Mouse (Mus musculus): Measurements from ENCODE around the gene Prickle2. TPM values are rescaled to one million over a fixed set of nuclear protein-coding genes. Genes with fewer than 3 reads are reported as not detected.

Gene Prickle2
- polyA plus RNA-seq, 1 experiment from 2014 or later, result 5.0 TPM

DNA sequence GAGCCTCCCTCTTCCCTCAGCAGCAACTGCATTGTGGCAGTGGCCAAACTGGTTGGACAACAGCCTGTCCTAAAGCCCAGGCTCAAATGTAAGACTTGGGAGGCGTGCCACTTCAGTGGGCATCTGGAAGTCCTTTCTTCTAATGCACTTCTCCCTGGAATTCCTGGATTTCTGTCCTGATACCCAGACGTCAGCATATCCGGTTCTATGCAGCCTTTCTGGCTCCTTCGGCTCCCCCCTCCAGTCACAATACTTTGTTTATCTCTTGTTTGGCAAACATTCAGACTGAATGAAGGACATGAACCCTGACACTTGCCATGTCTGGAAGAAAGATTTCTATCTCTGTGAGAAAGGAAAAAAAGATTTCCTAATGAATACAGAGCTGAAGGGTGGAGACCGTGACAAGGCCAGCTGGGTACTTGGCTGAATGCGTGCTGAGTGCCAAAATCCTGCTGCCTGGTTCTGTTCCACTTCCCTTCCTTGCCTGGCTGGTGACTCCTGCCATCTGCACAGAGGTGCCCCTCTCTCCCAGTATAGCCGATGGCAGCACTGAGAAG is 241.1 kb downstream of the Prickle2 start:
- 71% methylated on average over 7 of the region's 7 CpGs for WGBS
- ATAC-seq (ENCODE audit: insufficient number of reproducible peaks, low FRiP score, low TSS enrichment, low read depth) (no peak), DNase-seq (ENCODE audit: low spot score) (no peak)
- Histone ChIP-seq H3K27me3 (ENCODE audit: control insufficient read depth, insufficient read depth, low read length) (no peaks in the 10 kb centered on the region), H3K4me3 (ENCODE audit: low read depth, low read length) (no peak overlapping the region), H3K4me2 (ENCODE audit: low read depth, severe bottlenecking) (no peak overlapping the region), H3K27ac (replicated peaks; ENCODE audit: low read depth, low read length) (no peak overlapping the region), H3K9ac (ENCODE audit: low read length) (no peak overlapping the region), H3K36me3 (ENCODE audit: control insufficient read depth, insufficient read depth, low read length) (no peaks in the 10 kb centered on the region), H3K4me1 (ENCODE audit: control insufficient read depth, insufficient read depth, low read length) (no peaks in the 10 kb centered on the region), H3K9me3 (ENCODE audit: control insufficient read depth, low read length) (no peaks in the 10 kb centered on the region)

DNA sequence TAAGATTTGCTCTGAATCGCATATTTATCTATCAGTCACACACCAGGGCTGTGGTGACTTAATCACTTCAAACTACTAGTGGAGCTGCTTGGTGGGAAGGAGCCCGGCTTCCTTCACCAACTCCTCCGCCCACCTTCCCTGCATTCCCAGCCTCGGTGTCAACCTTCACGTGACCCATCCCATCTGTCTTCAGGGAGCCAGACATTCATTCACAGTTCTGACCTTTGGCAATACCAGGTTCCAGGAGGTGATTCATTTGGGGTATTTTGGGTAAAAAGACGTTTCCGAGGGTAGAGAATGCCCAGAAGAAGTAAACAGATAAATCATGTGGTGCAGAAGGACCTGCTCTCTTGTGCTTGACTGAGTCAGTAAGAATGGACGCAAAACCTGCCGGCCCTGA is 242.2 kb downstream of the Prickle2 start:
- 44% methylated on average over 9 of the region's 9 CpGs for WGBS
- H3K4me3 ChIP-seq (ENCODE audit: low read depth, low read length), result no peak overlapping the region
- no peak overlapping the region for H3K9ac ChIP-seq (ENCODE audit: low read length)
- H3K4me2 ChIP-seq (ENCODE audit: low read depth, severe bottlenecking), result no peak overlapping the region
- no peak for DNase-seq (ENCODE audit: low spot score)
- no peaks in the 10 kb centered on the region for H3K36me3 ChIP-seq (ENCODE audit: control insufficient read depth, insufficient read depth, low read length)
- H3K9me3 ChIP-seq (ENCODE audit: control insufficient read depth, low read length), result no peaks in the 10 kb centered on the region
- no peaks in the 10 kb centered on the region for H3K27me3 ChIP-seq (ENCODE audit: control insufficient read depth, insufficient read depth, low read length)
- H3K27ac ChIP-seq (replicated peaks; ENCODE audit: low read depth, low read length), result no peak overlapping the region
- H3K4me1 ChIP-seq (ENCODE audit: control insufficient read depth, insufficient read depth, low read length), result no peaks in the 10 kb centered on the region
- ATAC-seq (ENCODE audit: insufficient number of reproducible peaks, low FRiP score, low TSS enrichment, low read depth), result no peak

DNA sequence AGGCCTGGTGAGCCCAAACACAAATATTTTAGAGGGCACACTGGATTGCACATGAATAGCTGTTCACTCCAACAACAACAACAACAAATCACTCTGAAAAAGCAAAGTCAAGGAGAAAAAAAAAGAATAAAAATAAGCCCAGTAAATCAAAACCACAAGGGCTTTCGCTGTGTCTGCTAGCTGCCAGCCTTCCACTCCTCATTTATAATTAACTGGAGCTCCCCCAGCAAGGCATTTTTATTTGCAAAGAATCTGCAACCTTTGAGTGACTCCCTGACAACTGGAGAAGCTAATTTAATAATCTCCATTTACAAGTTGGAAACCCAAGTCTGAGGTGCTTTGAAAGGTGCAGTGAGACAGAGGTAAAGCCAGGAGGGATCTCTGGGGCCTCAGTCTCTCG is 245.2 kb downstream of the Prickle2 start:
- DNase-seq (ENCODE audit: low spot score), result no peak
- Histone ChIP-seq H3K36me3 (ENCODE audit: control insufficient read depth, insufficient read depth, low read length) (no peaks in the 10 kb centered on the region), H3K4me1 (ENCODE audit: control insufficient read depth, insufficient read depth, low read length) (no peaks in the 10 kb centered on the region), H3K27me3 (ENCODE audit: control insufficient read depth, insufficient read depth, low read length) (no peaks in the 10 kb centered on the region), H3K4me3 (ENCODE audit: low read depth, low read length) (no peak overlapping the region), H3K4me2 (ENCODE audit: low read depth, severe bottlenecking) (no peak overlapping the region), H3K9me3 (ENCODE audit: control insufficient read depth, low read length) (no peaks in the 10 kb centered on the region), H3K27ac (replicated peaks; ENCODE audit: low read depth, low read length) (no peak overlapping the region), H3K9ac (ENCODE audit: low read length) (no peak overlapping the region)
- 59% methylated on average over 2 of the region's 2 CpGs for WGBS
- no peak for ATAC-seq (ENCODE audit: insufficient number of reproducible peaks, low FRiP score, low TSS enrichment, low read depth)

DNA sequence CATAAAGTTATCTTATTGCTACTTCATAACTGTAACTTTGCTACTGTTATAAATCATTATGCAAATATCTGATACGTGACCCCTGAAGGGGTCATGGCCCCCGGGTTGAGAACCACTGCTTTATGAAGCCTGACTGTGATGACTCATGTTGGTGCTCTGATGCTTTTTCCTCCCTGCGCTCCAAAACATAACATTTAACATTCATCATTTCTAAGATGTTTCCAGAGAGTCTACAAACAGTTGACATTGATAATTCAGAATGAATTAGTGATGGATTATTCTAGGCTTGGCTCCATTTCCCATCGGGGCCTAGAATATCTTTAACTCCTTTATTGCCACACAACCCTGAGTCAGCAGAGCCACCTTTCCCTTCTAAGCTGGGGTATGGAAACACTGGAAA is 247.9 kb downstream of the Prickle2 start:
- H3K27me3 ChIP-seq (ENCODE audit: control insufficient read depth, insufficient read depth, low read length), result no peaks in the 10 kb centered on the region
- H3K9ac ChIP-seq (ENCODE audit: low read length), result no peak overlapping the region
- H3K36me3 ChIP-seq (ENCODE audit: control insufficient read depth, insufficient read depth, low read length), result no peaks in the 10 kb centered on the region
- H3K4me1 ChIP-seq (ENCODE audit: control insufficient read depth, insufficient read depth, low read length), result no peaks in the 10 kb centered on the region
- H3K27ac ChIP-seq (replicated peaks; ENCODE audit: low read depth, low read length), result no peak overlapping the region
- H3K4me3 ChIP-seq (ENCODE audit: low read depth, low read length), result no peak overlapping the region
- WGBS, result 86% methylated on average over 4 of the region's 4 CpGs
- no peak overlapping the region for H3K4me2 ChIP-seq (ENCODE audit: low read depth, severe bottlenecking)
- DNase-seq (ENCODE audit: low spot score) (no peak), ATAC-seq (ENCODE audit: insufficient number of reproducible peaks, low FRiP score, low TSS enrichment, low read depth) (no peak)
- no peaks in the 10 kb centered on the region for H3K9me3 ChIP-seq (ENCODE audit: control insufficient read depth, low read length)

DNA sequence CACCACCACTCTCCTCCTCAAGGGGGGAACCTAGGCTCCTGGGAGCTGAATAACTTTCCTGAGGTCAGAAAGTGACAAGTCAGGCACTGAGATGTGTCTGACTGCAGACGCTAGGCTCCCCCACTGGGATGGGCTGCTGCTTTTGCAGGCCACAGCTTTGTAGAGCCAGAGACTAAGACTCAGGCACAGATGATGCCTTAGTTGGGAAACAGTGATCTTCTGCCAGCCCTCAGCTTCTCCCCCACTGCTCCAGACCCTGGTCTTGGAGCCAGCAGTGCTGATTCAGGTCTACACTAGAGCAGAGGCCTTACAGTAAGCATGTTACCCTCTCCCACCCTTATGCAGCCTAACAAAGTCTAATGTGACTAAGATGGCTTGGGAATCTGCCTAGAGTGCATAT is 254.5 kb downstream of the Prickle2 start:
- Histone ChIP-seq H3K9ac (ENCODE audit: low read length) (no peak overlapping the region), H3K27me3 (ENCODE audit: control insufficient read depth, insufficient read depth, low read length) (no peaks in the 10 kb centered on the region), H3K27ac (replicated peaks; ENCODE audit: low read depth, low read length) (no peak overlapping the region), H3K36me3 (ENCODE audit: control insufficient read depth, insufficient read depth, low read length) (no peaks in the 10 kb centered on the region), H3K4me2 (ENCODE audit: low read depth, severe bottlenecking) (no peak overlapping the region), H3K4me3 (ENCODE audit: low read depth, low read length) (no peak overlapping the region), H3K4me1 (ENCODE audit: control insufficient read depth, insufficient read depth, low read length) (no peaks in the 10 kb centered on the region; the same call in 1 of the 2 replicates), H3K9me3 (ENCODE audit: control insufficient read depth, low read length) (no peaks in the 10 kb centered on the region)
- no peak for ATAC-seq (ENCODE audit: insufficient number of reproducible peaks, low FRiP score, low TSS enrichment, low read depth)
- DNase-seq (ENCODE audit: low spot score), result no peak
- WGBS, result 55% methylated on average over 1 of the region's 1 CpGs

DNA sequence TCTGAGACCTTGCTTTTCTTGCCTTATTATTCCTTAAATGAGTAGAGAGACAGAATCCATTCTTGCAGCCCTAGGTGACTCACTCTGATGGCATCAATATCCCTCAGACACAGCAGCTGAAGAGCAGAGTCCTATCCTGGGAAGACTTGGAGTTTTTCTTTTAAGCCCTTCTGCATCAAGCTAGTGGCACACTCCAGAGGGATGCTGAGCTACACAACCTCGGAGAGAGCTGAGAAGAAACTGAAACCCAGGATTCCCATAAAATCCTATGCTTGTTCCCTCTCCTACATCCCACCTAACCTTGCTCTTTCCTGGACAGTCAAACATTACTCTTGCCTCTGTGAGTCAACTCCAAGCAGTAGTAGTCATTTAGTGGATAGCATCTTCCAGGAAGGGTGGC is 256.0 kb downstream of the Prickle2 start:
- WGBS, result 85% methylated on average over 1 of the region's 1 CpGs
- ATAC-seq (ENCODE audit: insufficient number of reproducible peaks, low FRiP score, low TSS enrichment, low read depth), result no peak

DNA sequence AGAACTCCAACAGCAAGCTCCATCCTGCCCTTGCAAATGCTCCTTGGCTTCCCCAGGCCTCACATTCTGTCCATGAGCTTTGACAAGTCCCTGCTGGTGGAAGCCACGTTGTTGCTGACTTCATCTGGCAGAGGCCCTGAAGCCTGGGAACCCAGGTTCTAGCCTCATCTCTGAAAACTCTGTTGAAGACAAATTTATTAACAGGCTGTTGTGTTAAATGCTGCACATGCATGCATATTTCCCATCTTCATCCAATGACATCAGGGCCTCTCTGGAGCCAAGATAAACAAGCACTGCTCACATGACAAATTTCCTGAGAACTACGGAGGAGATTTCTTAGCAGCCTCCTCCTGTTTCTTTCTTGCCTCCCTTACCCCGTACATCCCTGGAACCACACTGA is 259.3 kb downstream of the Prickle2 start:
- no peak overlapping the region for H3K27ac ChIP-seq (replicated peaks; ENCODE audit: low read depth, low read length)
- DNase-seq (ENCODE audit: low spot score), result no peak
- WGBS, result 82% methylated on average over 3 of the region's 3 CpGs
- no peak overlapping the region for H3K4me3 ChIP-seq (ENCODE audit: low read depth, low read length)
- H3K27me3 ChIP-seq (ENCODE audit: control insufficient read depth, insufficient read depth, low read length), result no peaks in the 10 kb centered on the region
- no peak overlapping the region for H3K9ac ChIP-seq (ENCODE audit: low read length)
- no peak overlapping the region for H3K4me2 ChIP-seq (ENCODE audit: low read depth, severe bottlenecking)
- H3K9me3 ChIP-seq (ENCODE audit: control insufficient read depth, low read length), result no peaks in the 10 kb centered on the region
- H3K4me1 ChIP-seq (ENCODE audit: control insufficient read depth, insufficient read depth, low read length), result no peaks in the 10 kb centered on the region; the same call in 1 of the 2 replicates
- no peaks in the 10 kb centered on the region for H3K36me3 ChIP-seq (ENCODE audit: control insufficient read depth, insufficient read depth, low read length)
- ATAC-seq (ENCODE audit: insufficient number of reproducible peaks, low FRiP score, low TSS enrichment, low read depth), result no peak

More for the DNA sequence above, 256.0 kb downstream of the Prickle2 start:
- no peaks in the 10 kb centered on the region for H3K9me3 ChIP-seq (ENCODE audit: control insufficient read depth, low read length)
- DNase-seq (ENCODE audit: low spot score), result no peak
- H3K27me3 ChIP-seq (ENCODE audit: control insufficient read depth, insufficient read depth, low read length), result no peaks in the 10 kb centered on the region
- no peak overlapping the region for H3K9ac ChIP-seq (ENCODE audit: low read length)
- no peak overlapping the region for H3K4me2 ChIP-seq (ENCODE audit: low read depth, severe bottlenecking)
- no peak overlapping the region for H3K27ac ChIP-seq (replicated peaks; ENCODE audit: low read depth, low read length)
- H3K4me3 ChIP-seq (ENCODE audit: low read depth, low read length), result no peak overlapping the region
- no peaks in the 10 kb centered on the region; the same call in 1 of the 2 replicates for H3K4me1 ChIP-seq (ENCODE audit: control insufficient read depth, insufficient read depth, low read length)
- no peaks in the 10 kb centered on the region for H3K36me3 ChIP-seq (ENCODE audit: control insufficient read depth, insufficient read depth, low read length)

DNA sequence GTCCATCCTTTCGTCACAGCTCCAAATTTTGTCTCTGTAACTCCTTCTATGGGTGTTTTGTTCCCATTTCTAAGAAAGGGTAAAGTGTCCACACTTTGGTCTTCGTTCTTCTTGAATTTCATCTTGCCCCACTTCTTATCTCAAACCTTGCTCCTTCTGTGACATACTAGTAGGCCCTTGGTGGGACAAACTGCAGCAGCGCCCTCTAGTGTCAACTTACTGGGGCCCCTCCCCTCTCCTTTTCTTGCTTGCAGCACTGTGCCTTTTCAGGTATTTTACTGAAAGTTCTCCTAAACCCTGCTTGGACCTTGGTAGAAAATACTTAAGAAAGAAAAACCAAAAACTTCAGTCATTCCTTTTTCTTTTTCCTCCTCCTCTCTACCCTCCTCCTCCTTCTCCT is 264.8 kb downstream of the Prickle2 start:
- Histone ChIP-seq H3K27me3 (ENCODE audit: control insufficient read depth, insufficient read depth, low read length) (no peaks in the 10 kb centered on the region), H3K4me2 (ENCODE audit: low read depth, severe bottlenecking) (no peak overlapping the region), H3K4me3 (ENCODE audit: low read depth, low read length) (no peak overlapping the region), H3K9me3 (ENCODE audit: control insufficient read depth, low read length) (no peaks in the 10 kb centered on the region), H3K27ac (replicated peaks; ENCODE audit: low read depth, low read length) (no peak overlapping the region), H3K4me1 (ENCODE audit: control insufficient read depth, insufficient read depth, low read length) (no peaks in the 10 kb centered on the region), H3K36me3 (ENCODE audit: control insufficient read depth, insufficient read depth, low read length) (no peaks in the 10 kb centered on the region), H3K9ac (ENCODE audit: low read length) (no peak overlapping the region)
- ATAC-seq (ENCODE audit: insufficient number of reproducible peaks, low FRiP score, low TSS enrichment, low read depth) (no peak), DNase-seq (ENCODE audit: low spot score) (peak; percentile 61)
- WGBS, result 42% methylated on average over 2 of the region's 3 CpGs

DNA sequence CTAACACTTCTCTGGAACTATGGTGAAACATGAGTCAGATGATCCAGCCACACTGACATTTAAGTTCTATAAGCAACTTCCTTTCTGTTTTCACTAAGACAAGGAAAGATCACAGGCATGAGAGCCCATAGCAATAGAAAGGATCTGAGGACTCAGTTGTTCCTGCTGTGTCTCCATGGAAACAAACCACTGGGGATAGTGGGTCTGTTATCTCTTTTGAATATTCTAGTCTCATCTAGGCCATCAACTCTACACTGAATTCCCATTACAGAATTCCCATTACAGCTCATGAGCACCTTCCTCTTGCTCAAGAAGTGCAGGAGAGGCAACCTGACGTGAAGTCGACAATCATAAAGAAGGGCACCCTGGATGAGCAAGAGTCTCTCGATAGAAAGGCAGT is 265.7 kb downstream of the Prickle2 start:
- Histone ChIP-seq H3K27me3 (ENCODE audit: control insufficient read depth, insufficient read depth, low read length) (no peaks in the 10 kb centered on the region), H3K27ac (replicated peaks; ENCODE audit: low read depth, low read length) (no peak overlapping the region), H3K36me3 (ENCODE audit: control insufficient read depth, insufficient read depth, low read length) (no peaks in the 10 kb centered on the region), H3K9ac (ENCODE audit: low read length) (no peak overlapping the region), H3K4me2 (ENCODE audit: low read depth, severe bottlenecking) (no peak overlapping the region), H3K9me3 (ENCODE audit: control insufficient read depth, low read length) (no peaks in the 10 kb centered on the region), H3K4me1 (ENCODE audit: control insufficient read depth, insufficient read depth, low read length) (no peaks in the 10 kb centered on the region), H3K4me3 (ENCODE audit: low read depth, low read length) (no peak overlapping the region)
- no peak for ATAC-seq (ENCODE audit: insufficient number of reproducible peaks, low FRiP score, low TSS enrichment, low read depth)
- DNase-seq (ENCODE audit: low spot score), result no peak
- 91% methylated on average over 3 of the region's 3 CpGs for WGBS
